Mouse (Mus musculus) kidney, adult 8-10 months (tissue): Measurements from ENCODE around the gene Ldlrap1.

Experiments
- DNase-seq, 2 experiments: peaks; one replicate each; pipeline ENCODE4 v3.0.0; 2022

The Ldlrap1 gene

DNA sequence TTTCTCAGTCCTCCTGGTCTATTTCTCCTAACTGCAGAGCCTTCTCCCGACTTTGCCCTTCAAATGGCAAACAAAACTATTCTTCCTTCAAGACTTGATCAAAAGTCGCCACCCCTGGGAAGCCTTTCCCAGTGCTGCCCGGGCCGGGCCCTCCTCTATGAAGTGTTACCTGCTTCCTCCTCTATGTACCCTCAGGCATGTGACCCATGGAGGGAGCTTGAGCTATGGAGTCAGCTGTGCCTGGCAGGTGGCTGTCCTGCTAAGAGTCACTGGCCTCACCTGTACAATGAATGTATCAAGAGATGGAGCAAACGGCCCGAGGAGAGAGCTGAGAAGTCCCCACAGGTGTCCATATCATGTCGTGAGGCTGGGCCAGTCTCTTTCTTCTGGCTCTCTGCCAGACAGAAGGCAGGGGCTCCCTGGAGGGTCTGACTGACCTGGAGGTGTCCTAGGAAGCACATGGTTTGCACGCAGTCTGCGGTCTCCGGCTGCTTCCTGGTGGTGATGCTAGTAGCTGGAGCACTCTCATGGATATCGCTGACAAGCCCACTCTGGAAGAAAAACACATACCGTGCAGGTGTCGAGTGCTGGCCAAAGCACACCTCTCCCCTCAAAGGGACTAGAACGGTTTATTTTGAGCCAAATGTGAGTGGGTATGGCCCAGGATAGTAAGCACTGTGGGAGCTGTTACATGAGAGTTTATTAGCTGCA is 7.6 kb upstream of the Ldlrap1 start:
- no peak for DNase-seq

- DNase-seq = no peak
Observed at GRCm38 (mm10) chr4:134774126-134774525, 6.3 kb upstream of the Ldlrap1 start.

- DNase-seq = no peak
Observed at GRCm38 (mm10) chr4:134772805-134773674, 5.2 kb upstream of the Ldlrap1 start.

GRCm38 (mm10) chr4:134769891-134770290 is 2.1 kb upstream of the Ldlrap1 start:
- no peak for DNase-seq

- DNase-seq = peak; percentile 40 to 41
Observed at GRCm38 (mm10) chr4:134769081-134769811, 1.4 kb upstream of the Ldlrap1 start.

DNA sequence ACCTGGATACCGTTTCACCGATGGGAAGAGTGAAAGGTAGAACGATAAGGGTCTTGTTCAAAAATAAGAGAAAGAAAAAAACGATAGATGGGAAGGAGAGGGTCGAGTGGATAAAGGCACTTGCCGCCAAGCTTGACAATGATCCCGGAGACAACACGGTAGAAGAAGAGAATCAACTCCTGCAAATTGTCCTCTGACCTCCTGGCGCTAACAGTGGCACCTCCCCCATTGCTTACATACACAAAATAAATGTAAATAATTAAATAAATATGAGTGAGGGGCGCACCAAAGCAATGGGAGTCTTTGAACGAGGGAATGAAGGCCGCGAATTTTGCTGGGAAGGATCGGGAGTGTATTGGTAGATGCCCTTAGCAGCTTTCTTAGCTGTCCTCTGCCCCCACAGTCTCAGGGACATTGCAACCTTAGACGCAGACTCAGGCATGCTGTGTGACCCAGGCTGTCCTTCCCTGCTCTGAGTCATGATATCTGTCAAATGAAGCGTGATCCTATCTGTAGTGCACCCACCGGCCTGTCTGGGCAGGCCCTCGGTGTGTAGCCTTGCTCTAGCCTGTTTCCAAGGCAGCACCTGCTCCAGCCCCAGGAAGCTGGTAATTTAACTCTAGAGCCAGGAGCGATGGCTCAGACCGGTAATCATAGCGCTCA is 533 bp upstream of the Ldlrap1 start:
- no peak for DNase-seq

DNA sequence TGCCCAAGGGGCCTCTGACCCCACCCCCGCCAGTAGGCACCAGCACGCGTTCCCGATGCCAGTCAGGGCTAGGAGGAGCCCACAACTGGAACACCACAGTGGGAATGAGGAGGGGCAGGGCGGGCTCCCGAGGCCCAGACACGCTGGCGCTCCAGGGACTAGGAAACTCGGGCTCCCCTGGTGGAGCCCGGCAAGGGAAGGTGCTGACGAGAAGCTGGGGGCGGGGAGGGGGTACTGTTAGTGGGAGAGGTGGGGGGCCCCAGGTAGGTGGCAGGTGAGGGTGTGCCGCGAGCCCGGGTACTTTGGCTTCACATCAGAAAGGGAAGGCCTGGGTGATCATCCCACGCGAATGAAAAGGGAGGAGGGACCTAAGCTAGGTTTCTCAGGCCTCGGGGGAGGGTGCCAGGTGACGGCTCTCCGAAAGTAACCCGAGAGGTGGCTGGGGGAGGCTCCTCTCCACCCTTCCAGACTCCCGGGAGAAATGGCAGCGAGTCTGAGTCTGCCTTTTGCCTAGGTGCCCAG is 859 bp downstream of the Ldlrap1 start:
- peak; percentile 27 to 39 for DNase-seq

DNA sequence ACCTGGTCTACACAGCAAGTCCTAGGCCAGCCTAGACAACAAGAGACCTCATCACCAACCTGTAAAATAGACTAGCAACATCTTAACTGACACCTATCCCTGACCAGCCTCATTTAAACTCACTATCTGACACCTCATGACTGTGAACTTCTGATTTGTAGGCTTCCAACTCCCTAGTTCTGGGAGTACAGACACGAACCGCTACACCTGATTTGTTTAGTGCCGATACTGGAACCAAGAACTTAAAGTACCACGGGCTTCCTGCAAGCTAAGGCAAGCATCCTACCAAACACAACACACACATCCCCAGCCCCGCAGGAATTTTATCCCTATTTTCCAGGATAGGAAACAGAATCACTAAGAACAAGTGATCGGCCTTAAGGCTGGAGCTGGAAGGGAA is 1.5 kb downstream of the Ldlrap1 start:
- no peak for DNase-seq

GRCm38 (mm10) chr4:134764333-134764732 is 3.5 kb downstream of the Ldlrap1 start:
- no peak for DNase-seq

DNA sequence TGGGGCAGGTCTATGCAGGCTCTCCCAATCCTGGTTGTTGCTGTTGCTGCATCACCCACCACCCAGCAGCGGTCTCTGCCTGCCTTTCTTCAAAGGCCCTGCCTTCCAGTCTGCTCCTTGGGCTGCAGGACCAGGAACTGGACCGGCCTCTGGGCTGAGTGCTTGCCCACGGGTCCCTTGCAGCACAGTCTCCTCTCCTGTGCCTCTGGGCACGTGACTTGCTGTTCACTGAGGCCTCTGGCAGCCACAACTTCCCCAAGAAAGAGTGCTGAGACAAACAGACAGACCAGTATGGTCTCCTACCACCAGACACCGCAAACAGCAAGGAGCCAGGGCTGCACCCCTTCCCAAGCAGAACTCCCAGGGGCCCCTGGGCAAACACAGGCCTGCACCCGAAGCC is 5.5 kb downstream of the Ldlrap1 start:
- DNase-seq = no peak

DNA sequence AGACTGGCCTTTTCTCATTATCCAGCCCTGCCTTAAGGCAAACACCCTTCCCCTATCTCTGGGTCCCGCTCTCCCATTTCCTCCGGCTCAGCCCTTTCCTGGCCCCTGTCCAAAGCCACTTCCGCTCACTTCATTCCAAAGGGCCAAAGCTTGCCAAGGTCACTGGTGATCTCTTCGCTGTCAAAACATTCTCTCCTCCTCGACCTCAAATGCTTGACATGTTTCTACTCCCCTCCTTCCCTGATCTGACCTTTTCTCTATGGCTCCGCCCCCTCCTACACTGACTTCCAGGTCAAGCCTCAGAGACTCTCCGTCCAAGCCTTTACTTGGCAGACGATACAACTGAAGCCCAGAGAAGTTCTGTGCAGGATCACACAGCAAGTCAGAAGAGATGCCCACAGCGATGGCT is 7.0 kb downstream of the Ldlrap1 start:
- DNase-seq = peak; percentile 83 to 88

DNA sequence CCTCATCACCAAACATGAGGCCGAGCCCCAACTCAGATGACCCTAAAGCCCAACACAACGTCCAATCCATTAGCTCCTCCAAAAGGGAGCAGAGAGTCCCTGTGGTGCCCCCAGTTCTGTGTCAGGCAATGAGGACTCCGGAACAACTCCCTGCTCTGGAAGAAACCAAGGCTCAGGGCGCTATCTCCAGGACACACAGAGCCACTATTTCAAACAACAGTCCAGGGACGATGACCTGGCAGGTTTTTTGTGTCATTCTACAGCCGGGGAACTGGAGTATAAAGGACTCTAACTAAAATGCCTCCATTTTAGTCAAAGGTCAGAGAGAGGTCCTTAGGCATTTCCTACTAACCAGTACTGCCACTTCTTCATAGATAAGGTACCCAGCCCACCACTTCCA is 7.5 kb downstream of the Ldlrap1 start:
- no peak for DNase-seq

DNA sequence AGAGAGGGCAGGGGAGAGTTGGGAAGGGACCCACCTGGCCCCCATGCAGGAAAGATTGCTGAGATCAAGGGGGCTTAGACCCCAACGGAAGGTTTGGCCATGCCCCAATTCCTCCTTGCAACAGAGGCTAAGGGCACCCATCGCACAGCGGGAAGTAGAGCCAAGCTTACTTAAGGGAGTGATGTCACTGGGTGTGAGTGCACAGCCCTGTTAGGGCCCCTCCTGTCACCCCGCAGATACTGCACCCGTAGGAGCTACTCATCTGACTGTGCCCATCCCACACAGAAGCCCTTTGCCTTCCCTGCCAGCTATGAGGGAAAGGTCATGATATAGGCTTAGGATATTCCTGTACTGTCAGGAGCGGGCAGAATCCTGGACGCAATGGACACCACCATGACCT is 8.3 kb downstream of the Ldlrap1 start:
- DNase-seq = no peak

GRCm38 (mm10) chr4:134758922-134759321 is 8.9 kb downstream of the Ldlrap1 start:
- no peak for DNase-seq

DNA sequence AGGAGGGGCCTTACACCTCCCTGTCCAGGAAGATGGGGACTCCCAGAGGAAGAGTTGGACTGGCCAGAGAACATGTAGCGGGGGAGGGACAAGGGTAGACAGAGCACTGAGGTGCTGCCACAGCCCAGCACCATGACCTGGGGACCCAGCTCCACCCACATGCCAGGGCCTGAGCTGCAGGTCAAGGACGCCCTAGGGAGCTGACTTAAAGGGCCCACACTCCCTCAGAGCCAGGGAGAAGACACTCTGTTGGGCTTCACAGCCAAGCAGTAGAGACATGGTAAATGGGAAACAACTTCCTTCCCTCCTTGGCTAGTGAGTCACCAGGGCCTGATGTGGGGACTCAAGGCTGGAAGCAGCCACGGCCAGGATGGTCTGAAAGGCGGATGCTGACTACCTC is 9.5 kb downstream of the Ldlrap1 start:
- no peak for DNase-seq

GRCm38 (mm10) chr4:134756953-134757352 is 10.9 kb downstream of the Ldlrap1 start:
- no peak for DNase-seq

DNA sequence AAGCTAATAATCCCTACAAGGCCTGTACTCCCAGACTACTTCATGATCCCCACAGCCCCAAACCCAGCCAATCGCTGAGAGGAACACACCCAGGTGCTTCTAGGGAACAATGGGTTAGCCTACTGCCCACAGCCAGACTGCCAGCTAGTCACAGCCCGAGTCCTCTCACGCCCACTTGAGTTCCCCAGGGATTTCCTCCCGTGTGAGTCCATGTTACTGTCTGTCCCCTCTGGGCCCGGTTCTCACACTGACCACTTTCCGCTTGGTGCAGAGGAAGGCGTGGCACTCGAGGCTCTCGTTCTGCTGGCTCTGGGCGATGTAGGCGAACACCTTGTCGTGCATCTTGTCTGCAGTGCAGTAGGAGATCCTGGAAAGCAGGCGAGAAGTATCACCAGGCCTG is 12.9 kb downstream of the Ldlrap1 start:
- no peak for DNase-seq

DNA sequence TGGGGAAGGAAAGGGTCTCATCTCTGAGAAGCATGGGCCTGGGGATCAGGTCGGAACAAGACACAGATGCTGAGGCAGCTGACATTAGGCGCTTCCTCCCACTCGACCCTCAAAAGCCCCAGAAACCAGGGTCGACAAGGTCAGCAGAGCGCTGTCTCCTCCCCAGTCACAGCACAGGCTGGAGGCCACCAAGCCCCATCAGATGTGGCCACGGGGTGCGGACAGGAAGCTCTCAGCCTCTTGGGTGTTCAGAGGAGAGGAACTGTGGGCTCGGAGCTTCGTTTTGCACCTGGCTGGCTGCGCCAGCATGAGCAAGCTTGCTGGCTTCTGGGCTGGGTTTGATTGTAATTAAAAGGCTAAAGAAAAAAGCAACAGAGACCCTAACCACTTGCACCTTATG is 13.5 kb downstream of the Ldlrap1 start:
- no peak for DNase-seq

DNA sequence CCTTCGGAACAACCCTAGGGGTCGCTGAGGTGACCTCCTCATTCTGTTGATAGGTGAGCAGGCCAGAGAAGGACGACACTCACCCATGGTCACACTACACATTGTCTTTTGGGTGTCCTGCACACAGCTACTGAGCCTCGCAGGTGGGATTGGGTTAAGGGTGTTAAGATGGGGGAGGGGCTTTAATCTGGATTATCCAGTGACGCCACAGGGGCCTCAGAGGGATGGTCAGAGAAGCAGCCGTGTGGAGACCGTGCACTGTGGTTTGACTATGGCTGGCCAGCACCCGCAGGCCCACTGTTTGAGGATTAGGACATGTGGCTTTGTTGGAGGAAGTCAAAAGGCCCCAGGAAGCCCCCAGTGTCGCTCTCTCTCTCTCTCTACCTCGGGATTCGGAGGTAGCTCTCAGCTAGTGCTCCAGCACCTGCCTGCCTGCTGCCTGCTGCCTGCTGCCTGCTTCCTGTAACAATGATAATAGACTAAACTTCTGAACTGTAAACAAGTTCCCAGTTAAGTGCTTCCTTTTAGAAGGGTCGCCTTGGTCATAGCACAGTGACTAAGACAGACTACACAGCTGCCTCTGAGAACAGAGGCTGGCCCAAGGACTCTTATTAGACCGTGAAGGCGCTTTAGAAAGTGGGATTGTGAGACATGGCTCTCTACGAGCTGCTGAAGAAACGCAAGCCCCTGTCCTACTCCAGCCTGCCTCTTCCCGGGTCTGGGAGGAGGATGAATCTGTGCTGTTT is 14.1 kb downstream of the Ldlrap1 start:
- no peak for DNase-seq

- no peak for DNase-seq
Observed at GRCm38 (mm10) chr4:134752911-134753426, 14.9 kb downstream of the Ldlrap1 start.

DNA sequence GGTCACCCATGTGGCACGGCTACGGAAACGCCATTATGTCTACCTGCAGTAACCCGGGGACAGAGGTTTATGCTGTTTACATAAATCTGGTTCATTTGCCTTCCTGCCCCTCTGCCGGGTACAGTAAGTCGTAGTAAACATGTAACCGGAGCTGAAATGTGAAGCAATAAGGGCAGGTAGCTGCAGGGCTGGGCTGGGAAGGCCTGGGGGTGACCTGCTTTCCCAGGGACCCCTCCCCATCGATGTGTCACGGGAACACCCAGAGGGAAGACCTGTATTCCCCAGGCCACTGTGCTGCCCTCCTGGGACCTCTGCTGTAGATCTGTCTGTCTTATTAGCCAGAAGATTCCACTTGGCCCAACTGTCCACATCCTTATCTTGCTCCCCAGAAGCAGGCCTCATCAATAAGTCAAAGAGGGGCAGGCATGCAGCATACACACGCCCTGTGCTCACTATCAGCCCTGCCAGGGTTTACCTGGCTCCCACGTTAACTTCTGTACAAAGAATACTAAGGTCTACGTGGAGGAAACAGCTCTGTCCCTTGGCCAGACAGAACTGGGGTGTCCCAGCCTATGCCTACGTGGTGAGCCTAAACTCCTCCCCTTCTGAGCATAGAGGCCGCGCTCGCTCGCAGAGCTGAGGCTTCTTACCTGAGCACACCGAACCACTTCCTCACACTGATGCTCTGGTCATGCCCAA is 16.0 kb downstream of the Ldlrap1 start:
- DNase-seq = no peak
